10 mouse cellular contexts compared by ENCODE assay signal in genomic region chr15:103093655-103094054, GRCm38 (mm10).
DNase-seq lines count a peak whose midpoint lies in the region; ATAC-seq and TF ChIP-seq lines count a peak whose summit lies in the region.
"Had no signal": no experiment of that assay in that cellular context is flagged by ENCODE, and none has a peak within 500 bp of the region (broad histone marks: within the 10 kb centered on the region; RNA-seq: fewer than 3 reads in every experiment).

No protein-coding gene starts in this region.

- H3K9me3 ChIP-seq in midbrain, embryonic 14.5 days (ENCODE audit: control insufficient read depth, low read length): no peaks in the 10 kb centered on the region
- H3K9me3 ChIP-seq in midbrain, embryonic 15.5 days: no peaks in the 10 kb centered on the region
- H3K9me3 ChIP-seq: embryonic facial prominence, embryonic 15.5 days had no signal

- no peak overlapping the region for H3K4me3 ChIP-seq in midbrain, embryonic 14.5 days (replicated peaks; ENCODE audit: low read depth, low read length)
- H3K4me3 ChIP-seq in midbrain, embryonic 15.5 days: no peak overlapping the region
- H3K4me3 ChIP-seq in kidney, adult 2 months (ENCODE audit: insufficient read depth, low read depth, low read length): no peak overlapping the region
- H3K4me3 ChIP-seq: embryonic facial prominence, embryonic 15.5 days had no signal

- H3K27me3 ChIP-seq in midbrain, embryonic 14.5 days (ENCODE audit: control insufficient read depth, insufficient read depth, low read length): peaks cover 36% of the 10 kb centered on the region
- peaks cover 57% of the 10 kb centered on the region for H3K27me3 ChIP-seq in midbrain, embryonic 15.5 days (replicated peaks)
- H3K27me3 ChIP-seq in kidney, adult 2 months (replicated peaks; ENCODE audit: control insufficient read depth, insufficient read depth, low read length): no peaks in the 10 kb centered on the region; the same call in 1 of the 2 replicates

- H3K4me2 ChIP-seq in midbrain, embryonic 14.5 days (ENCODE audit: low read length): no peak overlapping the region
- no peak overlapping the region for H3K4me2 ChIP-seq in midbrain, embryonic 15.5 days
- H3K4me2 ChIP-seq: embryonic facial prominence, embryonic 15.5 days had no signal

- peak; percentile 20 to 40 for DNase-seq in adrenal gland, adult (ENCODE audit: inconsistent age in 2 of 2, low spot score in 1 of 2)
- no peak for DNase-seq in adrenal gland, adult 18-20 months (ENCODE audit: low spot score in 2 of 2)
- peak; percentile 50 for DNase-seq in midbrain, embryonic 14.5 days
- peak; percentile 65 for DNase-seq in left cerebral cortex, adult 11 months (ENCODE audit: low spot score)
- DNase-seq in right cerebral cortex, postnatal 4 days: peak; percentile 16
- no peak for DNase-seq in testis, postnatal 14 days (ENCODE audit: low spot score)
- DNase-seq in kidney, adult 2 months: no peak
- DNase-seq: lung, postnatal 10 days had no signal

- no peaks in the 10 kb centered on the region for H3K36me3 ChIP-seq in midbrain, embryonic 14.5 days (ENCODE audit: control insufficient read depth, insufficient read depth, low read length)
- H3K36me3 ChIP-seq in midbrain, embryonic 15.5 days (replicated peaks): no peaks in the 10 kb centered on the region
- H3K36me3 ChIP-seq in kidney, adult 2 months (ENCODE audit: control insufficient read depth, insufficient read depth, low read length): no peaks in the 10 kb centered on the region
- H3K36me3 ChIP-seq: embryonic facial prominence, embryonic 15.5 days had no signal

- no peak overlapping the region for H3K9ac ChIP-seq in midbrain, embryonic 14.5 days (replicated peaks; ENCODE audit: low read length)
- no peak overlapping the region for H3K9ac ChIP-seq in midbrain, embryonic 15.5 days
- H3K9ac ChIP-seq: embryonic facial prominence, embryonic 15.5 days had no signal

- WGBS in midbrain, embryonic 14.5 days: 60% methylated on average over 12 of the region's 12 CpGs
- 57% methylated on average over 12 of the region's 12 CpGs for WGBS in midbrain, embryonic 15.5 days
- WGBS in kidney, adult 2 months: 50% methylated on average over 12 of the region's 12 CpGs

- no peak for TF ChIP-seq POLR2A in kidney, adult 2 months (IDR thresholded peaks at IDR 0.05; ENCODE audit: low read depth, low read length)

- no peak overlapping the region for H3K27ac ChIP-seq in midbrain, embryonic 14.5 days (replicated peaks; ENCODE audit: low read depth, low read length)
- no peak overlapping the region for H3K27ac ChIP-seq in midbrain, embryonic 15.5 days
- H3K27ac ChIP-seq in kidney, adult 2 months (ENCODE audit: insufficient read depth, low read depth, low read length): no peak overlapping the region
- H3K27ac ChIP-seq: embryonic facial prominence, embryonic 15.5 days had no signal

- no peak for TF ChIP-seq CTCF in kidney, adult 2 months (conservative IDR thresholded peaks at IDR 0.05; ENCODE audit: insufficient read depth, insufficient read length, low read depth, low read length)

- no peaks in the 10 kb centered on the region for H3K4me1 ChIP-seq in midbrain, embryonic 14.5 days (ENCODE audit: control insufficient read depth, insufficient read depth, low read length)
- H3K4me1 ChIP-seq in midbrain, embryonic 15.5 days: no peaks in the 10 kb centered on the region
- peaks cover 10% of the 10 kb centered on the region; the same call in 1 of the 2 replicates for H3K4me1 ChIP-seq in kidney, adult 2 months (ENCODE audit: control insufficient read depth, insufficient read depth, low read length)
- H3K4me1 ChIP-seq: embryonic facial prominence, embryonic 15.5 days had no signal

- ATAC-seq in midbrain, embryonic 14.5 days (ENCODE audit: low FRiP score, low TSS enrichment): no peak
- no peak for ATAC-seq in midbrain, embryonic 15.5 days (replicated peaks)

Comparison
In these comparisons a context has a peak if more than half of its experiments do, and no peak if none do; other contexts are left out.
1. DNase-seq: peak in adrenal gland, adult (2 of 2), midbrain, embryonic 14.5 days (single experiment), left cerebral cortex, adult 11 months (single experiment) and right cerebral cortex, postnatal 4 days (single experiment); none in adrenal gland, adult 18-20 months (0 of 2), testis, postnatal 14 days (single experiment) and kidney, adult 2 months (single experiment).